ENCODE assay signal across 20 mouse cellular contexts in the genomic region with DNA sequence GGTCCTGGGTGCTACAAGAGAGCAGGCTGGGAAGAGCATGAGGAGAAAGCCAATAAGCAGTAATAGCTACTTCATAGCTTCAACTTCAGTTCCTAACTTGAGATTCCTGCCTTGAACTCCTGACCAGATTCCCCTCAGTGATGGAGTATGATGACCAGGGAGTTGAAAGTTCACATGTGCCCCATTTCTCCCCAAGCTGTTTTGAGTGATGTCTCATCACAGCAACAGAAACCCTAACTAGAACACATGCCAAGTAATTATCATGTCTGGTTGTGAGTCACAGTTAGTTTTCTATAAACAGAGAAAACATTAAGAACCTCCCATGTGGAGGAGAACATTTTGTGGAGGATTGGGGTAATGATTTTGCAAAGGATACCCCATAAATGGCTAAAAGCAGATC.
DNase-seq lines count a peak whose midpoint lies in the region; ATAC-seq and TF ChIP-seq lines count a peak whose summit lies in the region.
"Had no signal": no experiment of that assay in that cellular context is flagged by ENCODE, and none has a peak within 500 bp of the region (broad histone marks: within the 10 kb centered on the region; RNA-seq: fewer than 3 reads in every experiment).

No protein-coding gene starts in this region.

- TF ChIP-seq EP300 in heart, postnatal 0 days (IDR thresholded peaks at IDR 0.05; ENCODE audit: low read depth), result no peak

- H3K27me3 ChIP-seq in heart, embryonic 13.5 days (replicated peaks), result no peaks in the 10 kb centered on the region
- H3K27me3 ChIP-seq in heart, embryonic 11.5 days (ENCODE audit: control insufficient read depth, insufficient read depth, low read length), result no peaks in the 10 kb centered on the region
- H3K27me3 ChIP-seq in heart, postnatal 0 days (ENCODE audit: control insufficient read depth, insufficient read depth, low read length), result no peaks in the 10 kb centered on the region
- no peaks in the 10 kb centered on the region for H3K27me3 ChIP-seq in forebrain, embryonic 15.5 days
- H3K27me3 ChIP-seq: embryonic facial prominence, embryonic 12.5 days; embryonic facial prominence, embryonic 15.5 days; forebrain, embryonic 12.5 days; hindbrain, embryonic 12.5 days; hindbrain, embryonic 15.5 days had no signal

- H3K4me3 ChIP-seq in heart, embryonic 13.5 days, result no peak overlapping the region
- H3K4me3 ChIP-seq in heart, embryonic 11.5 days (ENCODE audit: low read depth, low read length), result no peak overlapping the region
- no peak overlapping the region for H3K4me3 ChIP-seq in heart, postnatal 0 days (ENCODE audit: low read depth, low read length)
- no peak overlapping the region for H3K4me3 ChIP-seq in embryonic fibroblast, embryonic 13.5 days (ENCODE audit: insufficient read depth, low read length)
- H3K4me3 ChIP-seq in forebrain, embryonic 15.5 days, result no peak overlapping the region
- H3K4me3 ChIP-seq: embryonic facial prominence, embryonic 12.5 days; embryonic facial prominence, embryonic 15.5 days; erythroblast, embryonic 14.5 days; forebrain, embryonic 12.5 days; hindbrain, embryonic 12.5 days; hindbrain, embryonic 15.5 days had no signal

- no peak overlapping the region for H3K9ac ChIP-seq in heart, embryonic 13.5 days
- no peak overlapping the region for H3K9ac ChIP-seq in heart, embryonic 11.5 days (ENCODE audit: low read depth, low read length)
- H3K9ac ChIP-seq in heart, postnatal 0 days (replicated peaks; ENCODE audit: low read depth, low read length), result no peak overlapping the region
- no peak overlapping the region for H3K9ac ChIP-seq in forebrain, embryonic 15.5 days (replicated peaks)
- H3K9ac ChIP-seq: embryonic facial prominence, embryonic 12.5 days; embryonic facial prominence, embryonic 15.5 days; forebrain, embryonic 12.5 days; hindbrain, embryonic 12.5 days; hindbrain, embryonic 15.5 days had no signal

- no peak for ATAC-seq in heart, embryonic 13.5 days (ENCODE audit: extremely low read depth, insufficient number of reproducible peaks, low FRiP score, low TSS enrichment)
- no peak for ATAC-seq in heart, embryonic 11.5 days (replicated peaks; ENCODE audit: insufficient number of reproducible peaks, low FRiP score, low TSS enrichment)
- no peak for ATAC-seq in heart, postnatal 0 days (ENCODE audit: insufficient read depth, low read depth)
- no peak for ATAC-seq in forebrain, embryonic 15.5 days (replicated peaks)
- ATAC-seq: forebrain, embryonic 16.5 days; intestine, postnatal 0 days had no signal

- 0 out of 2 replicates have a peak, but pooled peaks cover 4% of the 10 kb centered on the region for H3K4me1 ChIP-seq in heart, embryonic 13.5 days
- no peaks in the 10 kb centered on the region for H3K4me1 ChIP-seq in heart, embryonic 11.5 days (ENCODE audit: control insufficient read depth, insufficient read depth, low read length)
- no peaks in the 10 kb centered on the region for H3K4me1 ChIP-seq in heart, postnatal 0 days (ENCODE audit: control insufficient read depth, insufficient read depth)
- peaks cover 5% of the 10 kb centered on the region for H3K4me1 ChIP-seq in embryonic fibroblast, embryonic 13.5 days (ENCODE audit: control insufficient read depth, insufficient read depth, low read length)
- no peaks in the 10 kb centered on the region for H3K4me1 ChIP-seq in forebrain, embryonic 15.5 days
- H3K4me1 ChIP-seq: embryonic facial prominence, embryonic 12.5 days; embryonic facial prominence, embryonic 15.5 days; forebrain, embryonic 12.5 days; hindbrain, embryonic 12.5 days; hindbrain, embryonic 15.5 days had no signal

- no peaks in the 10 kb centered on the region for H3K36me3 ChIP-seq in heart, embryonic 13.5 days
- H3K36me3 ChIP-seq in heart, embryonic 11.5 days (ENCODE audit: control insufficient read depth, insufficient read depth, low read length), result no peaks in the 10 kb centered on the region
- H3K36me3 ChIP-seq in heart, postnatal 0 days (replicated peaks; ENCODE audit: control insufficient read depth, insufficient read depth, low read length), result no peaks in the 10 kb centered on the region
- H3K36me3 ChIP-seq in forebrain, embryonic 15.5 days, result no peaks in the 10 kb centered on the region
- H3K36me3 ChIP-seq: embryonic facial prominence, embryonic 12.5 days; embryonic facial prominence, embryonic 15.5 days; forebrain, embryonic 12.5 days; hindbrain, embryonic 12.5 days; hindbrain, embryonic 15.5 days had no signal

- TF ChIP-seq CTCF in heart, postnatal 0 days (IDR thresholded peaks at IDR 0.05; ENCODE audit: low read depth), result no peak
- no peak for TF ChIP-seq CTCF in embryonic fibroblast, embryonic 13.5 days (IDR thresholded peaks at IDR 0.05; ENCODE audit: borderline replicate concordance, insufficient read depth, low read length)

- TF ChIP-seq POLR2A in embryonic fibroblast, embryonic 13.5 days (IDR thresholded peaks at IDR 0.05; ENCODE audit: low read depth, low read length), result no peak

- DNase-seq in heart, postnatal 0 days (ENCODE audit: low spot score), result no peak
- no peak for DNase-seq in heart, adult 18-20 months
- DNase-seq: adrenal gland, adult 2 months; adrenal gland, postnatal 14 days; cerebellum, adult 11 months; cerebellum, adult 9-11 months; gastrocnemius, postnatal 10 days; gastrocnemius, postnatal 36 days had no signal

- H3K27ac ChIP-seq in heart, embryonic 13.5 days (replicated peaks), result peak overlapping the region; percentile 75
- no peak overlapping the region for H3K27ac ChIP-seq in heart, embryonic 11.5 days (ENCODE audit: low read depth, low read length)
- H3K27ac ChIP-seq in heart, postnatal 0 days (ENCODE audit: low read depth), result peak overlapping the region; percentile 78
- peak overlapping the region; percentile 69 for H3K27ac ChIP-seq in embryonic fibroblast, embryonic 13.5 days (ENCODE audit: insufficient read depth, low read length)
- H3K27ac ChIP-seq in forebrain, embryonic 15.5 days (replicated peaks), result no peak overlapping the region
- H3K27ac ChIP-seq: embryonic facial prominence, embryonic 12.5 days; embryonic facial prominence, embryonic 15.5 days; forebrain, embryonic 12.5 days; hindbrain, embryonic 12.5 days; hindbrain, embryonic 15.5 days had no signal

- H3K9me3 ChIP-seq in heart, embryonic 13.5 days, result 0 out of 2 replicates have a peak, but pooled peaks cover 3% of the 10 kb centered on the region
- no peaks in the 10 kb centered on the region for H3K9me3 ChIP-seq in heart, embryonic 11.5 days (replicated peaks; ENCODE audit: control insufficient read depth, low read length)
- H3K9me3 ChIP-seq in heart, postnatal 0 days (replicated peaks; ENCODE audit: control insufficient read depth, low read length), result no peaks in the 10 kb centered on the region
- H3K9me3 ChIP-seq in forebrain, embryonic 15.5 days, result no peaks in the 10 kb centered on the region
- H3K9me3 ChIP-seq: embryonic facial prominence, embryonic 12.5 days; embryonic facial prominence, embryonic 15.5 days; forebrain, embryonic 12.5 days; hindbrain, embryonic 12.5 days; hindbrain, embryonic 15.5 days had no signal

- no peak overlapping the region for H3K4me2 ChIP-seq in heart, embryonic 13.5 days
- H3K4me2 ChIP-seq in heart, embryonic 11.5 days, result no peak overlapping the region
- H3K4me2 ChIP-seq in heart, postnatal 0 days (ENCODE audit: low read depth, low read length), result no peak overlapping the region
- no peak overlapping the region for H3K4me2 ChIP-seq in forebrain, embryonic 15.5 days (replicated peaks)
- H3K4me2 ChIP-seq: embryonic facial prominence, embryonic 12.5 days; embryonic facial prominence, embryonic 15.5 days; forebrain, embryonic 12.5 days; hindbrain, embryonic 12.5 days; hindbrain, embryonic 15.5 days had no signal

Comparison
In these comparisons a context has a peak if more than half of its experiments do, and no peak if none do; other contexts are left out.
1. H3K27ac ChIP-seq: peak in heart, embryonic 13.5 days (single experiment), heart, postnatal 0 days (single experiment) and embryonic fibroblast, embryonic 13.5 days (single experiment); none in heart, embryonic 11.5 days (single experiment) and forebrain, embryonic 15.5 days (single experiment).